Mouse (Mus musculus): Measurements from ENCODE around the gene Tnni1.

DNA sequence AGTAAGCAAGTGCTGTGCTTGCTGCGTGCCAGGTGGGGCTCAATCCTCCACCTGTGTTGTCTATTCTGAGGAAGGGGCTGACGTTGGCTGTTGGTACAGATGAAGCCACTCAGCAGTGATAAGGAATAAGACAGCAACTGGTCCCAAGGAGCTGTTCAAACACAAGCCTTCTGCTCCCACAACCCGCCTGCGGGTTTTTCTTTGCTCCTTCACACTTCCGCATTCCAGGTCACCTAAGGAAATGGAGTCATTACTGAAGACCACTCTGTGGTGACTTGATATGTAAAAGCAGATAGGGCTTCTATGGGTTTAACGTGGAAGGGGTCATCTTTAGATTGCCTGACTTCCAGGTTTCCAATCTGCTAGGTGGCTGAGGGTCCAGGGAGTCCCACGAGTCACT is 47.8 kb upstream of the Tnni1 start:
- no peak for TF ChIP-seq HCFC1 (IDR thresholded peaks at IDR 0.05; ENCODE audit: borderline replicate concordance, insufficient read depth, low read length)
- TF ChIP-seq ZNF384 (IDR thresholded peaks at IDR 0.05; ENCODE audit: low read depth, low read length) = no peak
- no peak for TF ChIP-seq MAFK (IDR thresholded peaks at IDR 0.05; ENCODE audit: insufficient read depth, low read depth, low read length)
- TF ChIP-seq ZC3H11A (IDR thresholded peaks at IDR 0.05; ENCODE audit: borderline replicate concordance, low read depth, low read length) = no peak
- TF ChIP-seq CHD2 (IDR thresholded peaks at IDR 0.05; ENCODE audit: low read depth, low read length) = no peak
